ENCODE assay signal across 12 mouse cellular contexts in genomic region chr19:3651220-3651619, GRCm38 (mm10). TPM values are rescaled to one million over a fixed set of nuclear protein-coding genes. Genes with fewer than 3 reads are reported as not detected.
DNase-seq lines count a peak whose midpoint lies in the region; ATAC-seq and TF ChIP-seq lines count a peak whose summit lies in the region.
"Had no signal": no experiment of that assay in that cellular context is flagged by ENCODE, and none has a peak within 500 bp of the region (broad histone marks: within the 10 kb centered on the region; RNA-seq: fewer than 3 reads in every experiment).

No protein-coding gene starts in this region.

- no peak for TF ChIP-seq POLR2A in brain, embryonic 14.5 days (IDR thresholded peaks at IDR 0.05; ENCODE audit: borderline replicate concordance, extremely low read depth, insufficient read depth, insufficient read length, poor library complexity, severe bottlenecking)

- no peak overlapping the region for H3K27ac ChIP-seq in liver, embryonic 14.5 days
- no peak overlapping the region for H3K27ac ChIP-seq in liver, embryonic 11.5 days (ENCODE audit: low read depth, low read length)
- H3K27ac ChIP-seq: heart, embryonic 13.5 days; hindbrain, embryonic 15.5 days; macrophage had no signal

- no peaks in the 10 kb centered on the region for H3K27me3 ChIP-seq in liver, embryonic 14.5 days (ENCODE audit: control insufficient read depth, insufficient read depth, low read length)
- no peaks in the 10 kb centered on the region for H3K27me3 ChIP-seq in liver, embryonic 11.5 days (replicated peaks; ENCODE audit: control insufficient read depth, insufficient read depth, low read length)
- H3K27me3 ChIP-seq: heart, embryonic 13.5 days; hindbrain, embryonic 15.5 days had no signal

- no peak overlapping the region for H3K9ac ChIP-seq in liver, embryonic 14.5 days (replicated peaks)
- no peak overlapping the region for H3K9ac ChIP-seq in liver, embryonic 11.5 days (ENCODE audit: low read depth, low read length)
- H3K9ac ChIP-seq: heart, embryonic 13.5 days; hindbrain, embryonic 15.5 days had no signal

- peaks cover 0 to 2% of the 10 kb centered on the region in 2 experiments; a peak in 1 of 4 replicates for H3K4me1 ChIP-seq in liver, embryonic 14.5 days (replicated peaks; ENCODE audit: control insufficient read depth in 2 of 2, insufficient read depth in 2 of 2, low read length in 1 of 2)
- peaks cover 13% of the 10 kb centered on the region for H3K4me1 ChIP-seq in liver, embryonic 11.5 days (replicated peaks; ENCODE audit: control insufficient read depth, insufficient read depth, low read length)
- H3K4me1 ChIP-seq: hindbrain, embryonic 15.5 days had no signal

- peak; percentile 39 for DNase-seq in CD4-positive, CD25-positive, alpha-beta regulatory T cell, adult 2 months (ENCODE audit: low read depth, low spot score)
- DNase-seq in liver, embryonic 14.5 days (ENCODE audit: low read depth in 3 of 3, low spot score in 3 of 3) = no peak
- DNase-seq in liver, embryonic 11.5 days (ENCODE audit: low spot score) = no peak
- peak; percentile 22 to 29 for DNase-seq in B cell, adult 2 months
- DNase-seq in brain, embryonic 14.5 days (ENCODE audit: low read depth) = no peak
- DNase-seq in layer of hippocampus, adult 9-10 months (ENCODE audit: low spot score) = no peak
- no peak for DNase-seq in T-cell, adult 2 months (ENCODE audit: low spot score)

- peaks cover 8% of the 10 kb centered on the region for H3K36me3 ChIP-seq in liver, embryonic 14.5 days (replicated peaks; ENCODE audit: control insufficient read depth, insufficient read depth, low read depth)
- peaks cover 18% of the 10 kb centered on the region for H3K36me3 ChIP-seq in liver, embryonic 11.5 days (ENCODE audit: control insufficient read depth, insufficient read depth, low read length)

- H3K4me3 ChIP-seq in liver, embryonic 14.5 days (ENCODE audit: insufficient read depth in 1 of 2, low read depth in 2 of 2, low read length in 2 of 2) = no peak overlapping the region
- H3K4me3 ChIP-seq in liver, embryonic 11.5 days (ENCODE audit: low read depth, low read length) = no peak overlapping the region
- H3K4me3 ChIP-seq: heart, embryonic 13.5 days; hindbrain, embryonic 15.5 days; myocyte had no signal

- no peak for ATAC-seq in CD4-positive, CD25-positive, alpha-beta regulatory T cell, adult 4 months
- no peak for ATAC-seq in liver, embryonic 14.5 days (ENCODE audit: insufficient read depth)
- no peak for ATAC-seq in liver, embryonic 11.5 days (replicated peaks; ENCODE audit: low FRiP score)

- H3K4me2 ChIP-seq in liver, embryonic 14.5 days (ENCODE audit: low read depth) = no peak overlapping the region
- H3K4me2 ChIP-seq in liver, embryonic 11.5 days = no peak overlapping the region
- H3K4me2 ChIP-seq: heart, embryonic 13.5 days; hindbrain, embryonic 15.5 days had no signal

- no peaks in the 10 kb centered on the region for H3K9me3 ChIP-seq in liver, embryonic 14.5 days (ENCODE audit: control insufficient read depth, low read length)
- H3K9me3 ChIP-seq in liver, embryonic 11.5 days (ENCODE audit: control insufficient read depth, low read length) = no peaks in the 10 kb centered on the region
- H3K9me3 ChIP-seq: heart, embryonic 13.5 days; hindbrain, embryonic 15.5 days had no signal

- 78% methylated on average over 3 of the region's 3 CpGs for WGBS in liver, embryonic 14.5 days (ENCODE audit: insufficient replicate concordance)
- WGBS in liver, embryonic 11.5 days = 96% methylated on average over 3 of the region's 3 CpGs

- TF ChIP-seq EP300 in liver, embryonic 14.5 days (IDR thresholded peaks at IDR 0.05; ENCODE audit: low read depth) = no peak

- peak; percentile 60 for TF ChIP-seq CTCF in liver, embryonic 14.5 days (IDR thresholded peaks at IDR 0.05; ENCODE audit: low read depth)
- TF ChIP-seq CTCF in brain, embryonic 14.5 days (IDR thresholded peaks at IDR 0.05; ENCODE audit: borderline replicate concordance, extremely low read depth, insufficient read depth, insufficient read length) = peak; percentile 43; the same call in 1 of the 2 replicates

RNA-seq across cellular contexts. Expression of gene Lrp5, which starts 35.1 kb away (rescaled TPM):
- under 1 TPM in 1 of 2 experiments, not detected in 1; 0.08 TPM for polyA plus RNA-seq in CD4-positive, CD25-positive, alpha-beta regulatory T cell, adult 4 months (2017; shearing (Covaris generic))
- 6.8 and 7.4 TPM in 2 replicates for polyA plus RNA-seq in liver, embryonic 14.5 days (2012; rRNA removed)
- 2.2 and 2.3 TPM in 2 replicates for polyA plus RNA-seq in liver, embryonic 14.5 days (2014; fragmentation: Nextera tagmentation; extraction: Ambion mirVana)
- polyA plus RNA-seq in liver, embryonic 11.5 days (2014; fragmentation: Nextera tagmentation; extraction: Ambion mirVana) = 5.4 and 6.3 TPM in 2 replicates
- polyA plus RNA-seq in brain, embryonic 14.5 days (2012; rRNA removed) = 4.8 and 10.7 TPM in 2 replicates

RNA-seq across cellular contexts. Expression of gene 1810055G02Rik, which starts 56.9 kb away (rescaled TPM):
- polyA plus RNA-seq in CD4-positive, CD25-positive, alpha-beta regulatory T cell, adult 4 months (2017; shearing (Covaris generic)) = 1 to 10 TPM; 6.7 to 8.0 TPM
- polyA plus RNA-seq in liver, embryonic 14.5 days (2012; rRNA removed) = 10.8 and 12.1 TPM in 2 replicates
- polyA plus RNA-seq in liver, embryonic 14.5 days (2014; fragmentation: Nextera tagmentation; extraction: Ambion mirVana) = 10.8 and 11.0 TPM in 2 replicates
- 27.9 and 31.3 TPM in 2 replicates for polyA plus RNA-seq in liver, embryonic 11.5 days (2014; fragmentation: Nextera tagmentation; extraction: Ambion mirVana)
- 48.5 and 50.3 TPM in 2 replicates for polyA plus RNA-seq in brain, embryonic 14.5 days (2012; rRNA removed)

Comparison
In these comparisons a context has a peak if more than half of its experiments do, and no peak if none do; other contexts are left out.
1. DNase-seq: peak in CD4-positive, CD25-positive, alpha-beta regulatory T cell, adult 2 months (single experiment) and B cell, adult 2 months (2 of 2); none in liver, embryonic 14.5 days (0 of 3), liver, embryonic 11.5 days (single experiment), brain, embryonic 14.5 days (single experiment), layer of hippocampus, adult 9-10 months (single experiment) and T-cell, adult 2 months (single experiment).